ENCODE assay signal across 24 mouse cellular contexts in the genomic region with DNA sequence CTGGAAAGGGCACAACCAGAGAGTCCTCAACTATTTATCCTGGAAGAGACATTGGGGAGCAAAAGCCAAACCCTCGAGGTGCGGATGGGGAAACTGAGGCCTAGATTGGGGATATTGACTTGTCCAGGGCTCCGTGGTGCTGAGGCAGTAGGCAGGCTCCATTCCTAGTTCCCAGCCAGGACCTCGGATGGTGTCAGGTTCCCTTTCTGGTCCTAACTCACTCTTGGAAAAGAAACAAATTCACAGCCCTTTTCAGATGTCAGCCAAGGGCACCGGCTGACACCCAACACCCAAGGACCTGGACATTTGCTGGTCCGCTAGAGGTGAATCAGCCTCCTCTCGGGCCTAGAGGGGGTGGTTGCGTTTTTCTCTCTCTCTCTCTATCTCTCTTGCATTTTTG. TPM values are rescaled to one million over a fixed set of nuclear protein-coding genes. Genes with fewer than 3 reads are reported as not detected.
"Had no signal": no experiment of that assay in that cellular context is flagged by ENCODE, and none has a peak within 500 bp of the region (broad histone marks: within the 10 kb centered on the region; RNA-seq: fewer than 3 reads in every experiment).

No protein-coding gene starts in this region.

- H3K9me3 ChIP-seq: limb, embryonic 12.5 days; limb, embryonic 15.5 days; stomach, embryonic 15.5 days had no signal

- H3K4me2 ChIP-seq: limb, embryonic 15.5 days; liver, embryonic 11.5 days had no signal

- ATAC-seq: liver, postnatal 0 days; lung, postnatal 0 days; midbrain, embryonic 16.5 days had no signal

- H3K36me3 ChIP-seq: limb, embryonic 12.5 days; limb, embryonic 15.5 days; midbrain, embryonic 12.5 days; stomach, embryonic 15.5 days had no signal

- DNase-seq: kidney, adult 2 months; kidney, postnatal 10 days; kidney, postnatal 4 days; left cerebral cortex, postnatal 4 days; liver, postnatal 0 days; lung, embryonic 14.5 days; right cerebral cortex, adult 18-20 months; right cerebral cortex, postnatal 14 days; right cerebral cortex, postnatal 4 days; spleen, adult 18-20 months; thymus, postnatal 25 days had no signal

- H3K27ac ChIP-seq: limb, embryonic 12.5 days; limb, embryonic 15.5 days; liver, embryonic 14.5 days; macrophage; midbrain, embryonic 12.5 days; stomach, embryonic 15.5 days had no signal

- H3K9ac ChIP-seq: limb, embryonic 12.5 days; limb, embryonic 15.5 days; liver, embryonic 14.5 days; liver, postnatal 0 days; lung, embryonic 14.5 days; stomach, embryonic 15.5 days had no signal

- H3K4me3 ChIP-seq: limb, embryonic 15.5 days; myocyte had no signal

RNA-seq across cellular contexts. Expression of gene Hspb1, which starts 21.1 kb away (rescaled TPM):
- total RNA-seq: megakaryocyte, adult 5-6 weeks; monocyte, adult 5-6 weeks had no signal

RNA-seq across cellular contexts. Expression of gene Srrm3, which starts 60.0 kb away (rescaled TPM):
- total RNA-seq: megakaryocyte, adult 5-6 weeks; monocyte, adult 5-6 weeks had no signal
- polyA plus RNA-seq: liver, postnatal 0 days; lung, postnatal 0 days; macrophage; myocyte; thymus, postnatal 0 days had no signal
